Mouse (Mus musculus) megakaryocyte-erythroid progenitor cell, adult 5 weeks (primary cell): ENCODE measurements around the gene Ptprn2. TPM values are rescaled to one million over a fixed set of nuclear protein-coding genes. Genes with fewer than 3 reads are reported as not detected.

Experiments
- polyA plus RNA-seq: library from polyadenylated mRNA; stranded (reverse); fragments of >175 nt; gene quantifications from 2 replicates; pipeline ENCODE4 v1.2.3, GENCODE M21; 2012

Gene Ptprn2
- 0.03 TPM in 1 of 2 replicates, not detected in the other for polyA plus RNA-seq

DNA sequence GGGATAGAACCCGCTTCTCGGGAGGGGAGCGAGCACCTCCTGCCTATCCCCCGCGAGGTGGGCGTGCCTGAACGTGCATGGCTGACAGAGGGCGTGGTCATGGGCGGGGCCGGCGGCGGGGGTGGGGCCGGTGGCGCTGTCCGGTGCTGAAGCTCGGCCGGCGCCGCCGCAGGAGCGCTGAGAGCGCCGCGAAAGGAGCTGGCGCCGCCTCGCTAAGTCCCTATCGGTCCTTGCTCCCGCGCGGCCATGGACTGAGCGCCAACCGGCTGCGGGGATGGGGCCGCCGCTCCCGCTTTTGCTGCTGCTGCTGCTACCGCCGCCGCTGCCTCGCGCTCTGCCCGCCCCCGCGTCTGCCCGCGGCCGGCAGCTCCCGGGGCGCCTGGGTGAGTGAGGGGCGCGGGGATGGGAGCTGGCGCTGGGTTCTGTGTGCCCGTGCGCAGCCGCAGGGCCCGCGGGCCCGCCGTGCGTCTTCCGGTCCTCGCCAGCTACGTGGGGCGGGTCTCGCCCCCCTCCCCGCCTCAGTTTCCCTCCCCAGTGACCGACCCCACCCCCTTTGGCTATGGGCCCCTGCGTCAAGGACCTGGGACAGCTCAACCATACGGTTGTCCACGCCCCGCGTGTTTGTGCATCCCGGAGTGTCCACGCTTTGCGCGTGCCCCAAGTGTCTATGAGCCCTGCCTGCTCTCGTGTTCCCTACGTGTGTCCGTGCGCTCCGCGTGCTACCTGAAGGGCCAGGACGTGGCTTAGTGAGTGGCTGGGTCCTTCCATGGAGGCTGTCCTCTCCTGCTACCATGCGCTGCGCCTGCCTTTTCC, at the start of gene Ptprn2:
Gene Ptprn2 (plus strand): TSS at position 130 of the 813 bp plus-strand sequence.

Other genes with a start within 250 kb of the Ptprn2 start
- gene Wdr60, start 222.7 kb upstream of the Ptprn2 start, polyA plus RNA-seq: 5.0 and 7.7 TPM in 2 replicates
- not detected in 2 replicates for gene Gm11027, start 210.3 kb upstream of the Ptprn2 start, polyA plus RNA-seq
- 12.2 and 15.8 TPM in 2 replicates for gene Esyt2, start 204.5 kb upstream of the Ptprn2 start, polyA plus RNA-seq
- gene Ncapg2, start 80.3 kb upstream of the Ptprn2 start, polyA plus RNA-seq: 13.9 and 29.4 TPM in 2 replicates